Mouse (Mus musculus) heart, postnatal 0 days (tissue): ENCODE data around the gene Gm44965. TPM values are rescaled to one million over a fixed set of nuclear protein-coding genes. Genes with fewer than 3 reads are reported as not detected.

Experiments used
- ATAC-seq: fragments of 200-750 bp; cut with Nextera tagmentation; 2 replicates; pipeline ENCODE4 v1.8.0; 2017; ENCODE audit warnings: low read depth, moderate number of reproducible peaks, moderate library complexity; ENCODE audit not compliant: insufficient read depth
- DNase-seq: peaks from one replicate; pipeline ENCODE4 v3.0.0-alpha.2; 2016; ENCODE audit warnings: low spot score
- H3K27ac ChIP-seq: fragments of 300-500 bp; sonication (generic); 2 replicates; pipeline ENCODE4 v1.5.1; 2014; ENCODE audit warnings: low read depth, mild to moderate bottlenecking
- H3K27me3 ChIP-seq: fragments of 300-500 bp; sonication (generic); 2 replicates; pipeline ENCODE4 v1.6.1; 2014; ENCODE audit warnings: low read length, mixed read lengths; ENCODE audit not compliant: control insufficient read depth, insufficient read depth
- H3K36me3 ChIP-seq: fragments of 300-500 bp; sonication (generic); replicated peaks from 2 replicates; pipeline ENCODE4 v1.6.1; 2014; ENCODE audit warnings: low read length, mixed read lengths; ENCODE audit not compliant: control insufficient read depth, insufficient read depth
- H3K4me1 ChIP-seq: fragments of 300-500 bp; sonication (generic); 2 replicates; pipeline ENCODE4 v1.6.1; 2014; ENCODE audit warnings: antibody characterized with exemption; ENCODE audit not compliant: control insufficient read depth, insufficient read depth
- H3K4me2 ChIP-seq: fragments of 300-500 bp; sonication (generic); 2 replicates; pipeline ENCODE4 v1.6.1; 2014; ENCODE audit warnings: low read depth, mild to moderate bottlenecking, low read length, moderate library complexity
- H3K4me3 ChIP-seq: fragments of 300-500 bp; sonication (generic); 2 replicates; pipeline ENCODE4 v1.5.1; 2014; ENCODE audit warnings: low read depth, low read length
- H3K9ac ChIP-seq: fragments of 300-500 bp; sonication (generic); replicated peaks from 2 replicates; pipeline ENCODE4 v1.6.1; 2014; ENCODE audit warnings: low read depth, low read length, mixed read lengths
- H3K9me3 ChIP-seq: fragments of 300-500 bp; sonication (generic); replicated peaks from 2 replicates; pipeline ENCODE4 v1.6.1; 2016; ENCODE audit warnings: low read length; ENCODE audit not compliant: control insufficient read depth
- CTCF ChIP-seq: IDR thresholded peaks from 2 replicates; pipeline ENCODE4 v1.5.1; 2016; ENCODE audit warnings: antibody characterized with exemption, control low read depth, low read depth
- EP300 ChIP-seq: IDR thresholded peaks from 2 replicates; pipeline ENCODE4 v1.6.1; 2016; ENCODE audit warnings: antibody characterized with exemption, low read depth
- WGBS: fragments of 180-500 bp; shearing (Covaris S2); extraction: QIAGEN DNeasy Blood & Tissue Kit; methylation state at CpG from one replicate; pipeline ENCODE4 v1.1.7; 2014; 5-methylcytosine and 5-hydroxymethylcytosine counted together
- polyA plus RNA-seq: library from polyadenylated mRNA; unstranded; fragments of >200 nt; fragmentation: Nextera tagmentation; extraction: Ambion mirVana; gene quantifications from 2 replicates; pipeline ENCODE4 v1.2.1, GENCODE M21; 2015
- total RNA-seq: library from RNA; depleted of rRNA; stranded (reverse); fragments of >200 nt; gene quantifications from 2 replicates; pipeline ENCODE4 v1.2.3, GENCODE M21; 2014; ENCODE audit warnings: low replicate concordance; rRNA removed

The Gm44965 gene
- total and polyA plus RNA-seq, 2 experiments from 2014 or later = not detected

- no peak for DNase-seq
- no peaks in the 10 kb centered on the region for H3K4me1 ChIP-seq
- WGBS = 73% methylated on average over 4 of the region's 4 CpGs
- H3K27ac ChIP-seq = no peak overlapping the region
- H3K4me3 ChIP-seq = no peak overlapping the region
- no peak overlapping the region for H3K4me2 ChIP-seq
- no peak overlapping the region for H3K9ac ChIP-seq
- no peaks in the 10 kb centered on the region for H3K9me3 ChIP-seq
- no peaks in the 10 kb centered on the region for H3K36me3 ChIP-seq
- no peak for ATAC-seq
- H3K27me3 ChIP-seq = no peaks in the 10 kb centered on the region
- TF ChIP-seq EP300 = no peak
- TF ChIP-seq CTCF = no peak
Measured at GRCm38 (mm10) chr6:48664750-48665149, 71.0 kb downstream of the Gm44965 start.

GRCm38 (mm10) chr6:48665471-48665870 lies 71.7 kb downstream of the Gm44965 start:
- no peak for TF ChIP-seq CTCF
- TF ChIP-seq EP300 = no peak
- no peak overlapping the region for H3K4me2 ChIP-seq
- no peak overlapping the region for H3K27ac ChIP-seq
- no peaks in the 10 kb centered on the region for H3K4me1 ChIP-seq
- DNase-seq = no peak
- H3K9me3 ChIP-seq = no peaks in the 10 kb centered on the region
- H3K36me3 ChIP-seq = no peaks in the 10 kb centered on the region
- no peak for ATAC-seq
- H3K9ac ChIP-seq = no peak overlapping the region
- H3K27me3 ChIP-seq = no peaks in the 10 kb centered on the region
- H3K4me3 ChIP-seq = no peak overlapping the region
- WGBS = 93% methylated on average over 9 of the region's 9 CpGs

- Histone ChIP-seq H3K9ac (no peak overlapping the region), H3K4me3 (no peak overlapping the region), H3K27ac (no peak overlapping the region), H3K36me3 (no peaks in the 10 kb centered on the region), H3K27me3 (no peaks in the 10 kb centered on the region), H3K4me2 (no peak overlapping the region), H3K4me1 (no peaks in the 10 kb centered on the region), H3K9me3 (no peaks in the 10 kb centered on the region)
- ATAC-seq (no peak), DNase-seq (no peak)
- TF ChIP-seq EP300 (no peak), CTCF (no peak)
- WGBS = 52% methylated on average over 7 of the region's 7 CpGs
Measured at GRCm38 (mm10) chr6:48666159-48666586, 72.4 kb downstream of the Gm44965 start.

DNA sequence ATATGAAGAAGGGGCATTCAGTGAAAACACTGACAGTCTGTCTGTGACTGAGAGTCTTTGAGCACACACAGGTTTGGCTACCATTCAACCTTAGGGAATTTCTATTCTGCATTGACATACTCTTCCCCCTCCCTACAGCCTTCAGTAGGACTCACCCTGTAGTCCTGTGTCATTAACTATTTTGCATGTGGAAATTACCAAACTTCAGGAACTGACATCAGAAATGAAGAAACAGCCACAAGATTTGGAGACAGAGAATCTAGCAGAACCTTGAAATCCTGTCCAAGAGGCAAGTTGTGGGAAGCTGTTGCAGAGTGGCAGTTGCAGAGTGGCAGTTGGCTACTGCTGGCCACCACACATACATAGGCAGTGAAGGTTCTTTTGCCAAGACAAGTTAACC lies 74.3 kb downstream of the Gm44965 start:
- H3K9me3 ChIP-seq = no peaks in the 10 kb centered on the region
- no peak overlapping the region for H3K4me2 ChIP-seq
- no peaks in the 10 kb centered on the region for H3K4me1 ChIP-seq
- H3K27ac ChIP-seq = no peak overlapping the region
- ATAC-seq (no peak), DNase-seq (no peak)
- no peak overlapping the region for H3K9ac ChIP-seq
- H3K36me3 ChIP-seq = no peaks in the 10 kb centered on the region
- no peak overlapping the region for H3K4me3 ChIP-seq
- no peaks in the 10 kb centered on the region for H3K27me3 ChIP-seq
- TF ChIP-seq CTCF = no peak
- no peak for TF ChIP-seq EP300

Other genes with a start within 250 kb of the Gm44965 start
- 26.8 and 33.8 TPM in 2 replicates for gene Krba1, start 198.4 kb upstream of the Gm44965 start, total RNA-seq
- gene Krba1, start 198.4 kb upstream of the Gm44965 start, polyA plus RNA-seq = 11.7 and 14.8 TPM in 2 replicates
- 20.2 and 27.4 TPM in 2 replicates for gene Zfp467, start 148.1 kb upstream of the Gm44965 start, total RNA-seq
- gene Zfp467, start 148.1 kb upstream of the Gm44965 start, polyA plus RNA-seq = 22.1 and 24.6 TPM in 2 replicates
- 1.0 and 3.4 TPM in 2 replicates for gene Sspo, start 145.7 kb upstream of the Gm44965 start, total RNA-seq
- gene Sspo, start 145.7 kb upstream of the Gm44965 start, polyA plus RNA-seq = 0.15 TPM in 2 replicates
- 10.5 and 17.2 TPM in 2 replicates for gene Atp6v0e2, start 56.3 kb upstream of the Gm44965 start, total RNA-seq
- 13.0 and 15.4 TPM in 2 replicates for gene Atp6v0e2, start 56.3 kb upstream of the Gm44965 start, polyA plus RNA-seq
- 3.9 and 7.6 TPM in 2 replicates for gene Lrrc61, start 39.1 kb upstream of the Gm44965 start, total RNA-seq
- 3.8 and 5.8 TPM in 2 replicates for gene Lrrc61, start 39.1 kb upstream of the Gm44965 start, polyA plus RNA-seq
- gene Rarres2, start 21.2 kb upstream of the Gm44965 start, total RNA-seq = 56.8 and 72.8 TPM in 2 replicates
- 65.7 and 71.8 TPM in 2 replicates for gene Rarres2, start 21.2 kb upstream of the Gm44965 start, polyA plus RNA-seq
- gene Gm45021, start 4.3 kb upstream of the Gm44965 start, total RNA-seq = not detected in 2 replicates
- not detected in 2 replicates for gene Gm45021, start 4.3 kb upstream of the Gm44965 start, polyA plus RNA-seq
- 49.7 and 50.3 TPM in 2 replicates for gene Repin1, start 58 bp upstream of the Gm44965 start, total RNA-seq
- gene Repin1, start 58 bp upstream of the Gm44965 start, polyA plus RNA-seq = 16.6 and 17.5 TPM in 2 replicates
- 4.0 and 5.1 TPM in 2 replicates for gene Zfp775, start 8.1 kb downstream of the Gm44965 start, total RNA-seq
- gene Zfp775, start 8.1 kb downstream of the Gm44965 start, polyA plus RNA-seq = 5.7 and 7.6 TPM in 2 replicates
- gene AI854703, start 32.8 kb downstream of the Gm44965 start, total RNA-seq = 0.38 TPM in 1 of 2 replicates, not detected in the other
- 0.73 and 0.87 TPM in 2 replicates for gene AI854703, start 32.8 kb downstream of the Gm44965 start, polyA plus RNA-seq
- 0.15 and 3.2 TPM in 2 replicates for gene Gimap8, start 53.3 kb downstream of the Gm44965 start, total RNA-seq
- gene Gimap8, start 53.3 kb downstream of the Gm44965 start, polyA plus RNA-seq = 2.6 and 2.7 TPM in 2 replicates
- 1.8 and 4.6 TPM in 2 replicates for gene Gimap9, start 82.2 kb downstream of the Gm44965 start, total RNA-seq
- 4.7 and 5.7 TPM in 2 replicates for gene Gimap9, start 82.2 kb downstream of the Gm44965 start, polyA plus RNA-seq
- 23.0 and 27.1 TPM in 2 replicates for gene Gimap4, start 90.6 kb downstream of the Gm44965 start, total RNA-seq
- 37.4 and 43.8 TPM in 2 replicates for gene Gimap4, start 90.6 kb downstream of the Gm44965 start, polyA plus RNA-seq
- 38.5 and 39.3 TPM in 2 replicates for gene Gimap6, start 114.3 kb downstream of the Gm44965 start, total RNA-seq
- 40.4 and 41.1 TPM in 2 replicates for gene Gimap6, start 114.3 kb downstream of the Gm44965 start, polyA plus RNA-seq
- gene Gm28053, start 124.7 kb downstream of the Gm44965 start, total RNA-seq = not detected in 2 replicates
- 3.0 and 4.1 TPM in 2 replicates for gene Gm28053, start 124.7 kb downstream of the Gm44965 start, polyA plus RNA-seq
- not detected in 2 replicates for gene Gimap7, start 124.7 kb downstream of the Gm44965 start, total RNA-seq
- not detected in 2 replicates for gene Gimap7, start 124.7 kb downstream of the Gm44965 start, polyA plus RNA-seq
- 14.5 and 19.7 TPM in 2 replicates for gene Gimap1, start 145.1 kb downstream of the Gm44965 start, total RNA-seq
- 22.7 and 23.1 TPM in 2 replicates for gene Gimap1, start 145.1 kb downstream of the Gm44965 start, polyA plus RNA-seq
- 8.4 and 46.7 TPM in 2 replicates for gene Gimap5, start 152.3 kb downstream of the Gm44965 start, total RNA-seq
- 8.4 and 12.2 TPM in 2 replicates for gene Gimap5, start 152.3 kb downstream of the Gm44965 start, polyA plus RNA-seq
- not detected in 2 replicates for gene Gimap3, start 176.9 kb downstream of the Gm44965 start, total RNA-seq
- gene Gimap3, start 176.9 kb downstream of the Gm44965 start, polyA plus RNA-seq = 0.08 TPM in 1 of 2 replicates, not detected in the other
- gene Tmem176a, start 247.0 kb downstream of the Gm44965 start, total RNA-seq = 54.2 and 61.1 TPM in 2 replicates
- 53.4 and 58.2 TPM in 2 replicates for gene Tmem176a, start 247.0 kb downstream of the Gm44965 start, polyA plus RNA-seq
- gene Tmem176b, start 247.6 kb downstream of the Gm44965 start, total RNA-seq = 93.9 and 147 TPM in 2 replicates
- gene Tmem176b, start 247.6 kb downstream of the Gm44965 start, polyA plus RNA-seq = 168 and 184 TPM in 2 replicates